Mouse (Mus musculus) kidney, embryonic 16.5 days (tissue): ENCODE data around the gene Tet1. TPM values are rescaled to one million over a fixed set of nuclear protein-coding genes. Genes with fewer than 3 reads are reported as not detected.
A peak's percentile ranks its signal among the peaks of the same experiment; 100 is the strongest.

Experiments
- ATAC-seq: fragments of 200-750 bp; cut with Nextera tagmentation; 2 replicates; pipeline ENCODE4 v1.8.0; 2017; ENCODE audit warnings: moderate TSS enrichment; ENCODE audit not compliant: low FRiP score, low TSS enrichment
- H3K27ac ChIP-seq: fragments of 300-500 bp; sonication (generic); 2 replicates; pipeline ENCODE4 v1.5.1; 2014; ENCODE audit warnings: low read length
- H3K27me3 ChIP-seq: fragments of 300-500 bp; sonication (generic); 2 replicates; pipeline ENCODE4 v1.6.1; 2014; ENCODE audit warnings: low read length, control low read depth, mixed read lengths; ENCODE audit not compliant: insufficient read depth
- H3K36me3 ChIP-seq: fragments of 300-500 bp; sonication (generic); 2 replicates; pipeline ENCODE4 v1.6.1; 2014; ENCODE audit warnings: low read length, control low read depth, mixed read lengths; ENCODE audit not compliant: insufficient read depth
- H3K4me1 ChIP-seq: fragments of 300-500 bp; sonication (generic); 2 replicates; pipeline ENCODE4 v1.6.1; 2014; ENCODE audit warnings: low read length, control low read depth, mixed read lengths; ENCODE audit not compliant: insufficient read depth
- H3K4me2 ChIP-seq: fragments of 300-500 bp; sonication (generic); replicated peaks from 2 replicates; pipeline ENCODE4 v1.6.1; 2014; ENCODE audit warnings: low read depth, low read length
- H3K4me3 ChIP-seq: fragments of 300-500 bp; sonication (generic); 2 replicates; pipeline ENCODE4 v1.5.1; 2014; ENCODE audit warnings: mild to moderate bottlenecking, low read length
- H3K9ac ChIP-seq: fragments of 300-500 bp; sonication (generic); replicated peaks from 2 replicates; pipeline ENCODE4 v1.6.1; 2014; ENCODE audit warnings: low read length
- H3K9me3 ChIP-seq: fragments of 300-500 bp; sonication (generic); 2 replicates; pipeline ENCODE4 v1.6.1; 2016; ENCODE audit warnings: low read length, control low read depth
- WGBS: fragments of 180-500 bp; shearing (Covaris S2); extraction: QIAGEN DNeasy Blood & Tissue Kit; methylation state at CpG from one replicate; pipeline ENCODE4 v1.1.7; 2014; 5-methylcytosine and 5-hydroxymethylcytosine counted together
- polyA plus RNA-seq: library from polyadenylated mRNA; unstranded; fragments of >200 nt; fragmentation: Nextera tagmentation; extraction: Ambion mirVana; gene quantifications from 2 replicates; pipeline ENCODE4 v1.2.1, GENCODE M21; 2015

Tet1 gene
- polyA plus RNA-seq, 1 experiment from 2014 or later, result 23.4 TPM

DNA sequence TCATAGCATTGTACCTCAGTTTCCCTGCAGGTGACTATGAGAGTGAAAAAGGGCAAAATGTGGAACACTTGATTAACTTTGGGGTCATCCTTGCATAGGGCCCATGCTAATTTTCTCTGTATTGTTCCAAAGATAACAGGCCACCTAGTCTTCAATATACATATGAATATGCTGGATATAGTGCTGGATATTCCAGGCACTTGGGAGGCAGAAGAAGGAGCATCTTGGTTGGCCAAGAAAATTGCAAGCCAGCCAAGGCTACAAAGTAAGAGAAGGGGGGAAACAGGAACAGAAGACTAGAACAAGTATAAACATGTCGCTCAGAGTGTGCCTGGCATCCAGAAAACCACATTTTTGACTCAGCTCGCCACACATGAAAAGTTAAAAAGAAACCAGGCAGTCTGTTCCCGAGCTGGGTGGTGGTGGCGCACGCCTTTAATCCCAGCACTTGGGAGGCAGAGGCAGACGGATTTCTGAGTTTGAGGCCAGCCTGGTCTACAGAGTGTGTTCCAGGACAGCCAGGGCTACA lies 15.4 kb downstream of the Tet1 start:
- H3K4me2 ChIP-seq, result no peak overlapping the region
- H3K27ac ChIP-seq, result no peak overlapping the region
- ATAC-seq, result no peak
- no peak overlapping the region for H3K4me3 ChIP-seq
- WGBS, result 69% methylated on average over 6 of the region's 6 CpGs
- no peaks in the 10 kb centered on the region for H3K9me3 ChIP-seq
- H3K4me1 ChIP-seq, result no peaks in the 10 kb centered on the region
- no peaks in the 10 kb centered on the region for H3K27me3 ChIP-seq
- H3K36me3 ChIP-seq, result no peaks in the 10 kb centered on the region
- H3K9ac ChIP-seq, result no peak overlapping the region

DNA sequence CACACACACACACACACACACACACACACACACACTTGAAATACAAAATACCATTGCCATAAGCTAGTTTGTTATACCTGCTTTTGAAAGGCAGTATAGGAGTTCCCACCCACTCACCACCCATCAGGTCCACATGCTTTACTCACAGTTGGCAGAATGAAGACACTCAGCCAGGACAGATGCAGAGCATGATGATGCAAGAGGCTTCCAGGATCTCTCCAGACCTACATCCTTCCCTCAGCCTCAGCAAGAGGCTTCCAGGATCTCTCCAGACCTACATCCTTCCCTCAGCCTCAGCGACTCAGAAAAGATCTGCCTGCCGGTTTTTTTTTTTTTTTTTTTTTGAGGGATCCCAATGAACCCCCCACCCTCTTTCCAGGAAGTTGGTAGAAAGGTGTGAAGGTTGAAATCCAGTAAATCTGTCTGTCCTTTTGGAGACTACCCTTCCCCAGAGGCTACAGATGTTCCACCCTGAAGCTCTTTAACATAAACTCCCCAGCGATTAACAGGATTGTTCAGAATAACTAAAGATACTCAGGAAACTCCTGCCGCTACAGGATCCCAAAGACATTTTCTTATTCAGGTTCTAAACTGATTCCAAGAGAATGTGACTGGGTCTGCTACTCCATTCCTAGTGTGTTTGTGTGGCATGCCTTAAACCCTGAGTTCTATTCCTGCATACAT lies 16.1 kb downstream of the Tet1 start:
- Histone ChIP-seq H3K4me1 (no peaks in the 10 kb centered on the region), H3K36me3 (no peaks in the 10 kb centered on the region), H3K27me3 (no peaks in the 10 kb centered on the region), H3K4me2 (no peak overlapping the region), H3K9me3 (no peaks in the 10 kb centered on the region), H3K4me3 (no peak overlapping the region), H3K9ac (no peak overlapping the region), H3K27ac (no peak overlapping the region)
- no peak for ATAC-seq
- 30% methylated on average over 4 of the region's 4 CpGs for WGBS

DNA sequence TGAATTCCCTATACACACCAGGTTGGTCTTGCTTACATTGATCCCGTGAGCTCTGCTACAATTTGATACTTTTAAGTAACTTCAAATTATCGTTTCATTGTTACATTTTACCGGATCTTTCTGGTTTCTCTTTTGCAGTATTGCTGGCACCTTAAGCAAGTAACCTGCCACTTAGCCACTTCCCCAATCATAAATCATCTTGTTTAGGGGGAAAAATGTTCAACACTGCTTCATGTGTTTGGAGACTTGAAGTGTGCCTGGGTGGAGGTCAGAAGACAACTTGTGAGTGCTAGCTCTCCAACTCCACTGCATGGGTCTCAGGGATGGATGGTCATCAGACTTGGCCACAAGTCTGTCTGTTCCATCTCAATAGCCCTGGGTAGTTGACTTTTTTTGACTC lies 17.8 kb downstream of the Tet1 start:
- no peaks in the 10 kb centered on the region for H3K9me3 ChIP-seq
- no peak overlapping the region for H3K4me2 ChIP-seq
- no peak overlapping the region for H3K4me3 ChIP-seq
- no peaks in the 10 kb centered on the region for H3K36me3 ChIP-seq
- no peak overlapping the region for H3K27ac ChIP-seq
- 74% methylated on average over 3 of the region's 3 CpGs for WGBS
- no peaks in the 10 kb centered on the region for H3K27me3 ChIP-seq
- no peak overlapping the region for H3K9ac ChIP-seq
- no peaks in the 10 kb centered on the region for H3K4me1 ChIP-seq
- no peak for ATAC-seq

DNA sequence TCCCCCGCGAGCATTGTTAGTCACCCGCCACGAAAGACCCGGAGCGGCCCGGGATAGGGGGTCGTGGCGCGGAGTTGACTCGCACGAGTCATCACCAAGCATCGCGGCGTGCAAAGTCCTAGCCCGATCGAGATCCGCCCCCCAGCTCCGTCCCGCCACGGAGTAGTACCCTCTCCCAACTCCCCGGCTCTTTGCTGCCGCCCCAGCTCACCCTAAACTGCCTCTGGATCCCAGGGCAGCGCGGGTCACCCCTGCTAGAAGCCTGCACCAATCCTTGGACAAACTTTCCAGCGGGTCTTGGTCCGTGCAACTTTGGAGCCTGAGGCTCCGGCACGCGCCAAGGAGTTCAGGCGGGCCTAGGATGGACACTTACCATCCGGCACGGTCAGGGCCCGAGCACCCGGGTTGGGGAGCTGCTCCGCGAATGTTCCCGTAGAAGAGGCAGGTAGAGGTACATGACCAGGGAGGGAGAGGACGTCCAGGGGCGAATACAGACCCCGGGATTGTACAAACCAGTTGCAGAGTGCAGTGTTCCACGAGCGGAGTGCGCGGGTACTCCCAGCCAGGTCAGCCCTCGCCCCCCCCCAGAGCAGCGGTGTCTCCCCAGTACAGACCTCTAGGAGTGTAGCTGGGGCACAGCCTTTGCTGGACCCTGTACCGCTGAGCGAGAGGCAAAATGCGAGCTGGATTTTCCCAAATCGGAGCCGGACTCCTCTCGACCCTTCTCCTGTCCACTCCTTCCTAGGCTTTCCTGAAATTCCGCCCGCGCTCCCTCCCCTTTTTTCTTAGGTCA lies 21.8 kb downstream of the Tet1 start:
- WGBS, result under 1% methylated on average over 56 of the region's 56 CpGs
- peak overlapping the region; percentile 98 for H3K4me2 ChIP-seq
- H3K4me3 ChIP-seq, result peak overlapping the region; percentile 78
- ATAC-seq, result peak; percentile 94
- H3K27ac ChIP-seq, result peak overlapping the region; percentile 58; the same call in 1 of the 2 replicates
- H3K4me1 ChIP-seq, result peaks cover 8% of the 10 kb centered on the region; the same call in 1 of the 2 replicates
- no peaks in the 10 kb centered on the region for H3K27me3 ChIP-seq
- H3K36me3 ChIP-seq, result no peaks in the 10 kb centered on the region
- H3K9me3 ChIP-seq, result no peaks in the 10 kb centered on the region
- peak overlapping the region; percentile 78 for H3K9ac ChIP-seq

DNA sequence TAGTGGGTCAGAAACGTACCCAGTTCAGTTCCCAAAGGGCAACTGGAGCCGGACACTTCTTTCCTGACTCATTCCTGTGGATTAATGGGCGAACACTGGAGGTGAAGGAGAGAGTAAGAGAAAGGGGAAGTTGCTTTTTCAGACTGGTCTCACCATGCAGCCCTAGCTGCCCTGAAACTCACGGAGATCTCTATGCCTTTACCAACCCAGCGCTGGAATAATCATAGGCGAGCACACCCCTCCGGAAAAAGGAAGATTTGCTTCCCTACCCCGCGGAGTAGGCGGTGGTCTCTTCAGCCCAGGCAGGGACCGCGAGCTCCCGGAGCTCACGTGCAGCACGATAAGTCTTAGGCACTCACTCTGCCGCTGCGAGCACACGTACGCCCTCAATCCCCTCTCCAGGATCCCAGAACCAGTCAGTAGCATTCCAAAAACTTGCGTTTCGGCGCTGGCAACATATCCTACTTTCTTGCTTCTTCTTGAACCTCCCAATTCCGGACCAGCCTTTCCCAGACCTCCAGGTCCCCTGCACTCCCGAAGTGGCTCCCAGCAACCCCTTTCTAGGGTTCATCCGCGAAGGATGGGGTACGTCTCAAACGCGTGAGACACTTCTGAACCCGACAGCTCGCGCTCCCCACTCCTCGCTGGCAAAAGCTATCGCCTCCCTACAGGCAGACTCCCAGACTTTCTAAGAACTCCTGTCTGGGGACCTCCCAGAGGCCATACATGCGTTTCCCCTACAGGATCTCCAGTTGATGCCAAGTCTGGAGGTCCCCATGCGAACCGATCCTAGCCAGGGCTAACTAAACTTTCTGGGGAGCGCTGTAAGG lies 22.6 kb downstream of the Tet1 start:
- H3K9me3 ChIP-seq, result no peaks in the 10 kb centered on the region
- peak; percentile 66 for ATAC-seq
- peak overlapping the region; percentile 78 for H3K4me3 ChIP-seq
- no peaks in the 10 kb centered on the region for H3K36me3 ChIP-seq
- under 1% methylated on average over 38 of the region's 38 CpGs for WGBS
- H3K4me2 ChIP-seq, result peak overlapping the region; percentile 98
- H3K9ac ChIP-seq, result peak overlapping the region; percentile 78
- peaks cover 8% of the 10 kb centered on the region; the same call in 1 of the 2 replicates for H3K4me1 ChIP-seq
- no peak overlapping the region for H3K27ac ChIP-seq
- no peaks in the 10 kb centered on the region for H3K27me3 ChIP-seq

DNA sequence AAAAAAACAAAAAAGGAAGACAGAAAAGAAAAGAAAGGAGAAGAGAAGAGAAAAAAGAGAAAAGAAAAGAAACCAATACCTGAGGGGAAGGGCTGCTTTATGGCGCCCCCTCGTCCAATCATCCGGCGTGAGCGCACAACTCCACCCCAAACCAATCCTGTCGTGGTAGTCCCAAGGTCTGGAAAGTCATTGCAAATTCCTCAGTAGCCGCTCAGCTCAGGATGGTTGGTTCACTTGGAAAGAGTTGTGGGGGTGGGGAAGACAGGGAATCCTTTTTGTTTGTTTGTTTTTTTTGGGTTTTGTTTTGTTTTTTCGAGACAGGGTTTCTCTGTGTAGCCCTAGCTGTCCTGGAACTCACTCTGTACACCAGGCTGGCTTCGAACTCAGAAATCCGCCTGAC lies 23.3 kb downstream of the Tet1 start:
- H3K9ac ChIP-seq, result no peak overlapping the region; the same call in 1 of the 2 replicates
- 25% methylated on average over 10 of the region's 10 CpGs for WGBS

DNA sequence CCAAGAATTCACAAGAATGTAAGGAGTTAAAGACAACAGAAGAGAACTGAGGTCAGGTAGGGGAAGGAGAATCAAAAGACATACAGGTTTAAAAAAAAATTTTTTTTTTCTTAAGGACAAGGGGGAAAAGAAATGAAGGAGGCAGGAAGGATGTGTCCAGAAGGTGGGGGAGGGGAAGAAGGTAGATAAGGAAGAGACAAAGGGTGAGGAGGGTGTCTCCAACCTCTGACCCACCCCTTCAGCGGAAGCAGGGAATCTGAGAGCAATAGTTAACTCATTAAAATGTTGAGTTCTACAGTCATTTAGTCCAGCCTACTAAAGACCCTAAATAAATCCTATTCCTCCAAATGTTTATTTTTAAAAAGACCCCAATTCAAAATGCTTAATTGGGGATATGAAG lies 24.3 kb downstream of the Tet1 start:
- H3K36me3 ChIP-seq, result peaks cover 4% of the 10 kb centered on the region
- H3K9me3 ChIP-seq, result peaks cover under 1% of the 10 kb centered on the region; the same call in 1 of the 2 replicates
- H3K27ac ChIP-seq, result no peak overlapping the region
- H3K4me1 ChIP-seq, result peaks cover 8% of the 10 kb centered on the region; the same call in 1 of the 2 replicates
- ATAC-seq, result no peak
- H3K27me3 ChIP-seq, result no peaks in the 10 kb centered on the region
- H3K4me2 ChIP-seq, result no peak overlapping the region
- WGBS, result 68% methylated on average over 1 of the region's 1 CpGs
- no peak overlapping the region for H3K4me3 ChIP-seq
- H3K9ac ChIP-seq, result no peak overlapping the region

More for the DNA sequence above, 23.3 kb downstream of the Tet1 start:
- H3K36me3 ChIP-seq, result no peaks in the 10 kb centered on the region
- peaks cover 8% of the 10 kb centered on the region; the same call in 1 of the 2 replicates for H3K4me1 ChIP-seq
- H3K27me3 ChIP-seq, result no peaks in the 10 kb centered on the region
- no peak overlapping the region for H3K27ac ChIP-seq
- no peak for ATAC-seq
- peak overlapping the region; percentile 98 for H3K4me2 ChIP-seq
- H3K9me3 ChIP-seq, result no peaks in the 10 kb centered on the region
- H3K4me3 ChIP-seq, result peak overlapping the region; percentile 78

DNA sequence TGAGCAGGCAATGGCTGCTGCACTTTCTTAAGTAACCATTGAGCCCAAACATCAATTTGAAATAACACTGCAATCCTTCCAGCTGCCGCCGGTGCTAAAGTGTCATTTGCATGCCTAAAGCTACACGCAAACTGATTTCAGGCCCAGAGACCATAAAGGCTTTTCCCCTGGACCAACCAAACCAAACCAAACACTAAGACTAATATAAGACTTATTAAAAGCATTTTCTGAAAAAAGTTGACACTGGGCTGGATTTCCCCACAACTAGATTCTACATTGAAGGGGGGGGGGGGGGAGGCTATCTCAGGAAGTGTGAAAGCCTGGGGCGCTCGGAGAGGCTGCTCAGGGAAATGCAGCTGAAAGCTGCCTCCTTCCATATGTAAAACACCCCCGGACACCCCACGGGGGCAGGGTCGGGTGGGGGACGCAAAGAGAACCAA lies 24.8 kb downstream of the Tet1 start:
- Histone ChIP-seq H3K9me3 (peaks cover 6% of the 10 kb centered on the region; the same call in 1 of the 2 replicates), H3K36me3 (peaks cover 9% of the 10 kb centered on the region), H3K4me1 (peaks cover 8% of the 10 kb centered on the region; the same call in 1 of the 2 replicates), H3K4me3 (no peak overlapping the region), H3K9ac (no peak overlapping the region), H3K27me3 (no peaks in the 10 kb centered on the region), H3K27ac (no peak overlapping the region), H3K4me2 (no peak overlapping the region)
- ATAC-seq, result no peak
- WGBS, result 18% methylated on average over 9 of the region's 9 CpGs

DNA sequence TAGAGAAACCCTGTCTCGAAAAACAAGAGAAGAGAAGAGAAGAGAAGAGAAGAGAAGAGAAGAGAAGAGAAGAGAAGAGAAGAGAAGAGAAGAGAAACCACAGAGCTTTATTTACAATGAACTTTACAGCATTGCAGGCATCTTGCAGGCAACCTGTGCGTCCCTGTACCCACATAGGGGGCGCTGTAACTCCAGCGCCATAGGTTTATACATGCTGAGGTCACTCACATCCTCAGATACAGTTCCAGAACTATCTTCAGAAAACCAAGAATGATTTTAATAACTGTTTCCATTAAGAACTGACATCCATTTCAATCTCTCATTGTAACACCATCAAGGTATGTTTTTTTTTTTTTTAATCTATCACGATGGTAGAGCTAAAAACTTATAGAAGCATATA lies 27.6 kb downstream of the Tet1 start:
- Histone ChIP-seq H3K9ac (no peak overlapping the region), H3K4me1 (peaks cover 8% of the 10 kb centered on the region; the same call in 1 of the 2 replicates), H3K36me3 (peaks cover 18% of the 10 kb centered on the region), H3K4me2 (no peak overlapping the region), H3K4me3 (no peak overlapping the region), H3K27me3 (no peaks in the 10 kb centered on the region), H3K27ac (no peak overlapping the region), H3K9me3 (peaks cover 6% of the 10 kb centered on the region; the same call in 1 of the 2 replicates)
- ATAC-seq, result no peak
- 53% methylated on average over 5 of the region's 5 CpGs for WGBS
